13 mouse cellular contexts compared by ENCODE assay signal in genomic region chr14:27050560-27051510, GRCm38 (mm10). TPM values are rescaled to one million over a fixed set of nuclear protein-coding genes. Genes with fewer than 3 reads are reported as not detected.
DNase-seq lines count a peak whose midpoint lies in the region; ATAC-seq and TF ChIP-seq lines count a peak whose summit lies in the region.
"Had no signal": no experiment of that assay in that cellular context is flagged by ENCODE, and none has a peak within 500 bp of the region (broad histone marks: within the 10 kb centered on the region; RNA-seq: fewer than 3 reads in every experiment).

No protein-coding gene starts in this region.

- no peak overlapping the region for H3K4me3 ChIP-seq in embryonic facial prominence, embryonic 15.5 days (replicated peaks)
- no peak overlapping the region for H3K4me3 ChIP-seq in hindbrain, postnatal 0 days (ENCODE audit: low read length)
- no peak overlapping the region for H3K4me3 ChIP-seq in intestine, embryonic 15.5 days (replicated peaks)
- H3K4me3 ChIP-seq: heart, adult 2 months; liver, embryonic 12.5 days had no signal

- ATAC-seq in embryonic facial prominence, embryonic 15.5 days (ENCODE audit: insufficient number of reproducible peaks, low FRiP score, low TSS enrichment, low read depth), result 0 out of 2 replicates have a peak, but pooled peaks have one; percentile 2
- ATAC-seq in hindbrain, postnatal 0 days, result peak; percentile 90
- no peak for ATAC-seq in megakaryocyte, adult 5-6 weeks (ENCODE audit: poor library complexity, severe bottlenecking)
- ATAC-seq in intestine, embryonic 15.5 days, result no peak
- ATAC-seq: liver, embryonic 12.5 days; Patski had no signal

- H3K9ac ChIP-seq in embryonic facial prominence, embryonic 15.5 days, result no peak overlapping the region
- no peak overlapping the region for H3K9ac ChIP-seq in hindbrain, postnatal 0 days (replicated peaks; ENCODE audit: low read length)
- H3K9ac ChIP-seq in intestine, embryonic 15.5 days, result no peak overlapping the region
- H3K9ac ChIP-seq: liver, embryonic 12.5 days had no signal

- peak; percentile 15 for DNase-seq in gastrocnemius, adult 18-20 months (ENCODE audit: low spot score)
- DNase-seq in gastrocnemius, adult 8-10 months (ENCODE audit: low spot score in 2 of 2), result no peak
- peak; percentile 64 for DNase-seq in hindbrain, postnatal 0 days (ENCODE audit: low spot score)
- peak; percentile 69 for DNase-seq in neural tube, embryonic 10.5 days (ENCODE audit: extremely low spot score, low spot score)
- no peak for DNase-seq in lung, postnatal 10 days
- DNase-seq: heart, adult 2 months; kidney, adult 8-10 months had no signal

- 40% methylated on average over 18 of the region's 18 CpGs for WGBS in embryonic facial prominence, embryonic 15.5 days
- WGBS in hindbrain, postnatal 0 days, result 16% methylated on average over 18 of the region's 18 CpGs
- 54% methylated on average over 18 of the region's 18 CpGs for WGBS in intestine, embryonic 15.5 days

- H3K36me3 ChIP-seq in embryonic facial prominence, embryonic 15.5 days, result no peaks in the 10 kb centered on the region
- H3K36me3 ChIP-seq in hindbrain, postnatal 0 days (ENCODE audit: insufficient read depth, low read length), result no peaks in the 10 kb centered on the region
- H3K36me3 ChIP-seq in intestine, embryonic 15.5 days, result no peaks in the 10 kb centered on the region
- H3K36me3 ChIP-seq: liver, embryonic 12.5 days had no signal

- H3K27me3 ChIP-seq in embryonic facial prominence, embryonic 15.5 days, result no peaks in the 10 kb centered on the region
- no peaks in the 10 kb centered on the region for H3K27me3 ChIP-seq in hindbrain, postnatal 0 days (ENCODE audit: insufficient read depth, low read length)
- no peaks in the 10 kb centered on the region for H3K27me3 ChIP-seq in intestine, embryonic 15.5 days (replicated peaks)
- H3K27me3 ChIP-seq: Patski had no signal

- peak overlapping the region; percentile 63 for H3K27ac ChIP-seq in embryonic facial prominence, embryonic 15.5 days (replicated peaks)
- H3K27ac ChIP-seq in hindbrain, postnatal 0 days, result peak overlapping the region; percentile 75
- no peak overlapping the region for H3K27ac ChIP-seq in intestine, embryonic 15.5 days
- H3K27ac ChIP-seq: heart, adult 2 months; liver, embryonic 12.5 days had no signal

- H3K4me1 ChIP-seq in embryonic facial prominence, embryonic 15.5 days, result peaks cover 49% of the 10 kb centered on the region
- H3K4me1 ChIP-seq in hindbrain, postnatal 0 days (ENCODE audit: insufficient read depth, low read length), result peaks cover 15% of the 10 kb centered on the region
- peaks cover 8% of the 10 kb centered on the region for H3K4me1 ChIP-seq in intestine, embryonic 15.5 days (replicated peaks)

- TF ChIP-seq CTCF in hindbrain, postnatal 0 days (IDR thresholded peaks at IDR 0.05; ENCODE audit: low read depth), result no peak

- H3K4me2 ChIP-seq in embryonic facial prominence, embryonic 15.5 days (replicated peaks), result no peak overlapping the region
- no peak overlapping the region for H3K4me2 ChIP-seq in hindbrain, postnatal 0 days (ENCODE audit: low read depth, low read length)
- no peak overlapping the region for H3K4me2 ChIP-seq in intestine, embryonic 15.5 days (replicated peaks)
- H3K4me2 ChIP-seq: liver, embryonic 12.5 days had no signal

- no peaks in the 10 kb centered on the region for H3K9me3 ChIP-seq in embryonic facial prominence, embryonic 15.5 days (replicated peaks)
- no peaks in the 10 kb centered on the region for H3K9me3 ChIP-seq in hindbrain, postnatal 0 days (ENCODE audit: low read length)
- H3K9me3 ChIP-seq in intestine, embryonic 15.5 days, result no peaks in the 10 kb centered on the region
- H3K9me3 ChIP-seq: liver, embryonic 12.5 days had no signal

RNA-seq across cellular contexts. Expression of gene Il17rd, which starts 12.1 kb away (rescaled TPM):
- 1 to 10 TPM; 2.0 to 2.2 TPM for total RNA-seq in gastrocnemius, adult 18-20 months (2021)
- 1 to 10 TPM; 1.5 to 2.4 (median 1.6) TPM for total RNA-seq in gastrocnemius, adult 8-10 months (2022)
- 3.9 and 4.4 TPM in 2 replicates for polyA plus RNA-seq in embryonic facial prominence, embryonic 15.5 days (2015; fragmentation: Nextera tagmentation; extraction: Ambion mirVana)
- 10.6 and 16.1 TPM in 2 replicates for total RNA-seq in hindbrain, postnatal 0 days (2014; rRNA removed)
- 2.8 and 3.1 TPM in 2 replicates for polyA plus RNA-seq in hindbrain, postnatal 0 days (2015; fragmentation: Nextera tagmentation; extraction: Ambion mirVana)
- total RNA-seq in megakaryocyte, adult 5-6 weeks (2015), result not detected in 2 replicates
- total RNA-seq in megakaryocyte, adult 5-6 weeks (2017), result 0.11 TPM in 1 of 2 replicates, not detected in the other
- polyA plus RNA-seq in intestine, embryonic 15.5 days (2015; fragmentation: Nextera tagmentation; extraction: Ambion mirVana), result 1.9 and 2.4 TPM in 2 replicates

RNA-seq across cellular contexts. Expression of gene Hesx1, which starts 56.6 kb away (rescaled TPM):
- not detected for total RNA-seq in gastrocnemius, adult 18-20 months (2021)
- not detected for total RNA-seq in gastrocnemius, adult 8-10 months (2022)
- polyA plus RNA-seq in embryonic facial prominence, embryonic 15.5 days (2015; fragmentation: Nextera tagmentation; extraction: Ambion mirVana), result 0.28 and 0.39 TPM in 2 replicates
- 0.25 TPM in 1 of 2 replicates, not detected in the other for total RNA-seq in hindbrain, postnatal 0 days (2014; rRNA removed)
- polyA plus RNA-seq in hindbrain, postnatal 0 days (2015; fragmentation: Nextera tagmentation; extraction: Ambion mirVana), result 0.19 and 0.59 TPM in 2 replicates
- 0.11 and 0.78 TPM in 2 replicates for total RNA-seq in megakaryocyte, adult 5-6 weeks (2015)
- total RNA-seq in megakaryocyte, adult 5-6 weeks (2017), result 1.6 TPM in 1 of 2 replicates, not detected in the other
- 0.34 and 0.35 TPM in 2 replicates for polyA plus RNA-seq in intestine, embryonic 15.5 days (2015; fragmentation: Nextera tagmentation; extraction: Ambion mirVana)
- total RNA-seq: heart, adult 2 months; monocyte, adult 5-6 weeks had no signal
- polyA plus RNA-seq: heart, adult 2 months; Patski had no signal

Comparison
In these comparisons a context has a peak if more than half of its experiments do, and no peak if none do; other contexts are left out.
1. DNase-seq: peak in gastrocnemius, adult 18-20 months (single experiment), hindbrain, postnatal 0 days (single experiment) and neural tube, embryonic 10.5 days (single experiment); none in gastrocnemius, adult 8-10 months (0 of 2) and lung, postnatal 10 days (single experiment).
2. ATAC-seq: peak in embryonic facial prominence, embryonic 15.5 days (single experiment) and hindbrain, postnatal 0 days (single experiment); none in megakaryocyte, adult 5-6 weeks (single experiment) and intestine, embryonic 15.5 days (single experiment).